Mouse (Mus musculus): ENCODE measurements at regions not wholly inside any gene's neighbourhood (a gene's known extent, or its start where the extent isn't known, plus 50 kb on each side); places are given as distances from the start of the nearest gene placed in this dataset.

GRCm38 (mm10) chr9:47961176-47961575 lies 200.6 kb upstream of the Nxpe4 start:
- WGBS: 84% methylated on average over 4 of the region's 4 CpGs

GRCm38 (mm10) chr9:47962161-47962560 lies 199.7 kb upstream of the Nxpe4 start:
- H3K27ac ChIP-seq (replicated peaks; ENCODE audit: low read depth, low read length): no peak overlapping the region
- no peaks in the 10 kb centered on the region for H3K9me3 ChIP-seq (ENCODE audit: control insufficient read depth, low read length)
- DNase-seq (ENCODE audit: low spot score) (no peak), ATAC-seq (ENCODE audit: low FRiP score, low read depth) (no peak)
- H3K27me3 ChIP-seq (ENCODE audit: control insufficient read depth, insufficient read depth, low read length): no peaks in the 10 kb centered on the region
- 65% methylated on average over 4 of the region's 4 CpGs for whole genome bisulfite sequencing
- H3K4me3 ChIP-seq (replicated peaks; ENCODE audit: low read length): no peak overlapping the region
- H3K36me3 ChIP-seq (ENCODE audit: control insufficient read depth, insufficient read depth, low read length): no peaks in the 10 kb centered on the region
- H3K9ac ChIP-seq (ENCODE audit: low read depth, low read length, severe bottlenecking): no peak overlapping the region
- peaks cover 12% of the 10 kb centered on the region for H3K4me1 ChIP-seq (ENCODE audit: control insufficient read depth, insufficient read depth, low read length)
- TF ChIP-seq POLR2A (IDR thresholded peaks at IDR 0.05; ENCODE audit: borderline replicate concordance, extremely low read depth, insufficient read depth, insufficient read length): no peak
- no peak overlapping the region for H3K4me2 ChIP-seq (replicated peaks; ENCODE audit: low read depth, low read length, severe bottlenecking)

More at GRCm38 (mm10) chr9:47961176-47961575, 200.6 kb upstream of the Nxpe4 start:
- Histone ChIP-seq H3K4me3 (replicated peaks; ENCODE audit: low read length) (no peak overlapping the region), H3K36me3 (ENCODE audit: control insufficient read depth, insufficient read depth, low read length) (no peaks in the 10 kb centered on the region), H3K9ac (ENCODE audit: low read depth, low read length, severe bottlenecking) (no peak overlapping the region), H3K4me1 (ENCODE audit: control insufficient read depth, insufficient read depth, low read length) (peaks cover 12% of the 10 kb centered on the region), H3K27ac (replicated peaks; ENCODE audit: low read depth, low read length) (no peak overlapping the region), H3K27me3 (ENCODE audit: control insufficient read depth, insufficient read depth, low read length) (no peaks in the 10 kb centered on the region), H3K9me3 (ENCODE audit: control insufficient read depth, low read length) (no peaks in the 10 kb centered on the region), H3K4me2 (replicated peaks; ENCODE audit: low read depth, low read length, severe bottlenecking) (no peak overlapping the region)
- DNase-seq (ENCODE audit: low spot score): no peak
- no peak for TF ChIP-seq POLR2A (IDR thresholded peaks at IDR 0.05; ENCODE audit: borderline replicate concordance, extremely low read depth, insufficient read depth, insufficient read length)
- no peak for ATAC-seq (ENCODE audit: low FRiP score, low read depth)

- ATAC-seq (ENCODE audit: low FRiP score, low read depth) (0 out of 2 replicates have a peak, but pooled peaks have one; percentile 50), DNase-seq (ENCODE audit: low spot score) (peak; percentile 18)
- Histone ChIP-seq H3K4me1 (ENCODE audit: control insufficient read depth, insufficient read depth, low read length) (peaks cover 12% of the 10 kb centered on the region), H3K9me3 (ENCODE audit: control insufficient read depth, low read length) (no peaks in the 10 kb centered on the region), H3K27me3 (ENCODE audit: control insufficient read depth, insufficient read depth, low read length) (no peaks in the 10 kb centered on the region), H3K4me3 (replicated peaks; ENCODE audit: low read length) (no peak overlapping the region), H3K36me3 (ENCODE audit: control insufficient read depth, insufficient read depth, low read length) (no peaks in the 10 kb centered on the region), H3K27ac (replicated peaks; ENCODE audit: low read depth, low read length) (no peak overlapping the region), H3K9ac (ENCODE audit: low read depth, low read length, severe bottlenecking) (no peak overlapping the region), H3K4me2 (replicated peaks; ENCODE audit: low read depth, low read length, severe bottlenecking) (no peak overlapping the region)
- TF ChIP-seq POLR2A (IDR thresholded peaks at IDR 0.05; ENCODE audit: borderline replicate concordance, extremely low read depth, insufficient read depth, insufficient read length): no peak
- 16% methylated on average over 4 of the region's 4 CpGs for WGBS
Measured at GRCm38 (mm10) chr9:47962589-47962988, 199.2 kb upstream of the Nxpe4 start.

- H3K4me1 ChIP-seq (ENCODE audit: control insufficient read depth, insufficient read depth, low read length): peaks cover 6% of the 10 kb centered on the region; the same call in 1 of the 2 replicates
- H3K27me3 ChIP-seq (ENCODE audit: control insufficient read depth, insufficient read depth, low read length): no peaks in the 10 kb centered on the region
- WGBS: 33% methylated on average over 12 of the region's 12 CpGs
- DNase-seq (ENCODE audit: low spot score) (no peak), ATAC-seq (ENCODE audit: low FRiP score, low read depth) (no peak)
- no peaks in the 10 kb centered on the region for H3K36me3 ChIP-seq (ENCODE audit: control insufficient read depth, insufficient read depth, low read length)
- no peaks in the 10 kb centered on the region for H3K9me3 ChIP-seq (ENCODE audit: control insufficient read depth, low read length)
- no peak for TF ChIP-seq POLR2A (IDR thresholded peaks at IDR 0.05; ENCODE audit: borderline replicate concordance, extremely low read depth, insufficient read depth, insufficient read length)
- H3K4me2 ChIP-seq (replicated peaks; ENCODE audit: low read depth, low read length, severe bottlenecking): no peak overlapping the region
- no peak overlapping the region for H3K4me3 ChIP-seq (replicated peaks; ENCODE audit: low read length)
- H3K9ac ChIP-seq (ENCODE audit: low read depth, low read length, severe bottlenecking): no peak overlapping the region
- H3K27ac ChIP-seq (replicated peaks; ENCODE audit: low read depth, low read length): no peak overlapping the region
Measured at GRCm38 (mm10) chr9:47973130-47973529, 188.7 kb upstream of the Nxpe4 start.

GRCm38 (mm10) chr9:47985356-47986111 lies 176.3 kb upstream of the Nxpe4 start:
- Histone ChIP-seq H3K36me3 (ENCODE audit: control insufficient read depth, insufficient read depth, low read length) (no peaks in the 10 kb centered on the region), H3K27ac (replicated peaks; ENCODE audit: low read depth, low read length) (no peak overlapping the region), H3K4me2 (replicated peaks; ENCODE audit: low read depth, low read length, severe bottlenecking) (no peak overlapping the region), H3K4me3 (replicated peaks; ENCODE audit: low read length) (no peak overlapping the region), H3K4me1 (ENCODE audit: control insufficient read depth, insufficient read depth, low read length) (no peaks in the 10 kb centered on the region), H3K27me3 (ENCODE audit: control insufficient read depth, insufficient read depth, low read length) (no peaks in the 10 kb centered on the region), H3K9me3 (ENCODE audit: control insufficient read depth, low read length) (no peaks in the 10 kb centered on the region), H3K9ac (ENCODE audit: low read depth, low read length, severe bottlenecking) (no peak overlapping the region)
- 77% methylated on average over 11 of the region's 11 CpGs for WGBS
- no peak for TF ChIP-seq POLR2A (IDR thresholded peaks at IDR 0.05; ENCODE audit: borderline replicate concordance, extremely low read depth, insufficient read depth, insufficient read length)
- ATAC-seq (ENCODE audit: low FRiP score, low read depth) (no peak), DNase-seq (ENCODE audit: low spot score) (no peak)
